Mouse (Mus musculus): Measurements from ENCODE around the gene Scube3.
"Not testable (repeated sequence)": the region's sequence is repeated elsewhere in the genome, so short reads cannot be mapped to it uniquely, and the experiment has no call there.

Scube3 gene

GRCm38 (mm10) chr17:28217721-28218649 is 76.0 kb downstream of the Scube3 start:
- peak; percentile 70 to 75 for DNase-seq (ENCODE audit: low spot score in 2 of 2)

- DNase-seq (ENCODE audit: low spot score in 2 of 2): not testable (repeated sequence)
Observed at GRCm38 (mm10) chr17:28222463-28222862, 80.5 kb downstream of the Scube3 start.

- peak; percentile 95 for DNase-seq (ENCODE audit: low spot score in 2 of 2)
Observed at GRCm38 (mm10) chr17:28223561-28224391, 81.8 kb downstream of the Scube3 start.
